Mouse (Mus musculus): ENCODE results near the gene Hist1h1d. TPM values are rescaled to one million over a fixed set of nuclear protein-coding genes. Genes with fewer than 3 reads are reported as not detected.
"Not testable (repeated sequence)": the region's sequence is repeated elsewhere in the genome, so short reads cannot be mapped to it uniquely, and the experiment has no call there.

The Hist1h1d gene
- polyA plus RNA-seq, 1 experiment from 2014 or later = 0.70 TPM

GRCm38 (mm10) chr13:23591886-23592285 lies 38.8 kb downstream of the Hist1h1d start:
- not testable (repeated sequence) for H3K9me3 ChIP-seq (ENCODE audit: control insufficient read depth, low read length); H3K36me3 ChIP-seq (ENCODE audit: control insufficient read depth, insufficient read depth, low read length); H3K27me3 ChIP-seq (ENCODE audit: control insufficient read depth, insufficient read depth, low read length); H3K9ac ChIP-seq (ENCODE audit: low read depth, low read length); H3K4me1 ChIP-seq (ENCODE audit: control insufficient read depth, insufficient read depth, low read length); H3K4me2 ChIP-seq (replicated peaks; ENCODE audit: low read depth, low read length); H3K27ac ChIP-seq (ENCODE audit: low read depth, low read length); H3K4me3 ChIP-seq (ENCODE audit: low read length); ATAC-seq (ENCODE audit: low FRiP score, low TSS enrichment)
- WGBS = 85% methylated on average over 7 of the region's 7 CpGs

GRCm38 (mm10) chr13:23592614-23593013 lies 39.6 kb downstream of the Hist1h1d start:
- H3K27ac ChIP-seq (ENCODE audit: low read depth, low read length) = peak overlapping the region; percentile 80
- no peak overlapping the region for H3K9ac ChIP-seq (ENCODE audit: low read depth, low read length)
- H3K4me3 ChIP-seq (ENCODE audit: low read length) = no peak overlapping the region
- no peak for ATAC-seq (ENCODE audit: low FRiP score, low TSS enrichment)
- H3K4me1 ChIP-seq (ENCODE audit: control insufficient read depth, insufficient read depth, low read length) = no peaks in the 10 kb centered on the region
- H3K9me3 ChIP-seq (ENCODE audit: control insufficient read depth, low read length) = no peaks in the 10 kb centered on the region
- no peak overlapping the region for H3K4me2 ChIP-seq (replicated peaks; ENCODE audit: low read depth, low read length)
- no peaks in the 10 kb centered on the region for H3K27me3 ChIP-seq (ENCODE audit: control insufficient read depth, insufficient read depth, low read length)
- no peaks in the 10 kb centered on the region for H3K36me3 ChIP-seq (ENCODE audit: control insufficient read depth, insufficient read depth, low read length)
- 72% methylated on average over 7 of the region's 7 CpGs for WGBS

- H3K36me3 ChIP-seq (ENCODE audit: control insufficient read depth, insufficient read depth, low read length) = no peaks in the 10 kb centered on the region
- ATAC-seq (ENCODE audit: low FRiP score, low TSS enrichment) = peak; percentile 60; the same call in 1 of the 2 replicates
- 0 out of 2 replicates have a peak overlapping the region, but pooled peaks have one; percentile 7 for H3K9ac ChIP-seq (ENCODE audit: low read depth, low read length)
- no peak overlapping the region for H3K4me3 ChIP-seq (ENCODE audit: low read length)
- WGBS = 72% methylated on average over 5 of the region's 5 CpGs
- H3K27ac ChIP-seq (ENCODE audit: low read depth, low read length) = peak overlapping the region; percentile 80
- no peak overlapping the region for H3K4me2 ChIP-seq (replicated peaks; ENCODE audit: low read depth, low read length)
- H3K27me3 ChIP-seq (ENCODE audit: control insufficient read depth, insufficient read depth, low read length) = no peaks in the 10 kb centered on the region
- H3K9me3 ChIP-seq (ENCODE audit: control insufficient read depth, low read length) = no peaks in the 10 kb centered on the region
- no peaks in the 10 kb centered on the region for H3K4me1 ChIP-seq (ENCODE audit: control insufficient read depth, insufficient read depth, low read length)
These were observed 40.1 kb downstream of the Hist1h1d start for GRCm38 (mm10) chr13:23593051-23593770.

- Histone ChIP-seq H3K4me3 (ENCODE audit: low read length) (no peak overlapping the region), H3K9me3 (ENCODE audit: control insufficient read depth, low read length) (no peaks in the 10 kb centered on the region), H3K9ac (ENCODE audit: low read depth, low read length) (no peak overlapping the region), H3K4me2 (replicated peaks; ENCODE audit: low read depth, low read length) (no peak overlapping the region), H3K27ac (ENCODE audit: low read depth, low read length) (no peak overlapping the region), H3K27me3 (ENCODE audit: control insufficient read depth, insufficient read depth, low read length) (no peaks in the 10 kb centered on the region), H3K4me1 (ENCODE audit: control insufficient read depth, insufficient read depth, low read length) (no peaks in the 10 kb centered on the region), H3K36me3 (ENCODE audit: control insufficient read depth, insufficient read depth, low read length) (no peaks in the 10 kb centered on the region)
- no peak for ATAC-seq (ENCODE audit: low FRiP score, low TSS enrichment)
- 81% methylated on average over 2 of the region's 2 CpGs for WGBS
These were observed 42.1 kb downstream of the Hist1h1d start for GRCm38 (mm10) chr13:23595185-23595584.

GRCm38 (mm10) chr13:23595622-23596372 lies 42.7 kb downstream of the Hist1h1d start:
- Histone ChIP-seq H3K9ac (ENCODE audit: low read depth, low read length) (no peak overlapping the region), H3K27me3 (ENCODE audit: control insufficient read depth, insufficient read depth, low read length) (no peaks in the 10 kb centered on the region), H3K4me1 (ENCODE audit: control insufficient read depth, insufficient read depth, low read length) (no peaks in the 10 kb centered on the region), H3K4me2 (replicated peaks; ENCODE audit: low read depth, low read length) (no peak overlapping the region), H3K4me3 (ENCODE audit: low read length) (no peak overlapping the region), H3K9me3 (ENCODE audit: control insufficient read depth, low read length) (no peaks in the 10 kb centered on the region), H3K36me3 (ENCODE audit: control insufficient read depth, insufficient read depth, low read length) (no peaks in the 10 kb centered on the region), H3K27ac (ENCODE audit: low read depth, low read length) (no peak overlapping the region)
- no peak for ATAC-seq (ENCODE audit: low FRiP score, low TSS enrichment)
- WGBS = 88% methylated on average over 7 of the region's 7 CpGs

GRCm38 (mm10) chr13:23597957-23598356 lies 44.9 kb downstream of the Hist1h1d start:
- no peak overlapping the region for H3K4me2 ChIP-seq (replicated peaks; ENCODE audit: low read depth, low read length)
- no peaks in the 10 kb centered on the region for H3K9me3 ChIP-seq (ENCODE audit: control insufficient read depth, low read length)
- ATAC-seq (ENCODE audit: low FRiP score, low TSS enrichment) = peak; percentile 77; the same call in 1 of the 2 replicates
- H3K27ac ChIP-seq (ENCODE audit: low read depth, low read length) = no peak overlapping the region
- no peaks in the 10 kb centered on the region for H3K27me3 ChIP-seq (ENCODE audit: control insufficient read depth, insufficient read depth, low read length)
- no peak overlapping the region for H3K4me3 ChIP-seq (ENCODE audit: low read length)
- H3K4me1 ChIP-seq (ENCODE audit: control insufficient read depth, insufficient read depth, low read length) = no peaks in the 10 kb centered on the region
- WGBS = 8% methylated on average over 9 of the region's 9 CpGs
- no peaks in the 10 kb centered on the region for H3K36me3 ChIP-seq (ENCODE audit: control insufficient read depth, insufficient read depth, low read length)
- no peak overlapping the region for H3K9ac ChIP-seq (ENCODE audit: low read depth, low read length)

GRCm38 (mm10) chr13:23603182-23603699 lies 50.2 kb downstream of the Hist1h1d start:
- no peak for ATAC-seq (ENCODE audit: low FRiP score, low TSS enrichment)
- 78% methylated on average over 7 of the region's 7 CpGs for WGBS

GRCm38 (mm10) chr13:23604452-23604851 lies 51.4 kb downstream of the Hist1h1d start:
- no peak overlapping the region for H3K4me2 ChIP-seq (replicated peaks; ENCODE audit: low read depth, low read length)
- H3K4me3 ChIP-seq (ENCODE audit: low read length) = no peak overlapping the region
- 31% methylated on average over 3 of the region's 3 CpGs for WGBS

More at GRCm38 (mm10) chr13:23603182-23603699, 50.2 kb downstream of the Hist1h1d start:
- no peak overlapping the region for H3K4me2 ChIP-seq (replicated peaks; ENCODE audit: low read depth, low read length)
- H3K27ac ChIP-seq (ENCODE audit: low read depth, low read length) = no peak overlapping the region
- no peak overlapping the region for H3K4me3 ChIP-seq (ENCODE audit: low read length)
- H3K27me3 ChIP-seq (ENCODE audit: control insufficient read depth, insufficient read depth, low read length) = no peaks in the 10 kb centered on the region
- H3K9me3 ChIP-seq (ENCODE audit: control insufficient read depth, low read length) = no peaks in the 10 kb centered on the region
- no peak overlapping the region for H3K9ac ChIP-seq (ENCODE audit: low read depth, low read length)
- no peaks in the 10 kb centered on the region for H3K4me1 ChIP-seq (ENCODE audit: control insufficient read depth, insufficient read depth, low read length)
- no peaks in the 10 kb centered on the region for H3K36me3 ChIP-seq (ENCODE audit: control insufficient read depth, insufficient read depth, low read length)

GRCm38 (mm10) chr13:23605052-23605451 lies 52.0 kb downstream of the Hist1h1d start:
- Histone ChIP-seq H3K4me1 (ENCODE audit: control insufficient read depth, insufficient read depth, low read length) (no peaks in the 10 kb centered on the region), H3K4me3 (ENCODE audit: low read length) (no peak overlapping the region), H3K27me3 (ENCODE audit: control insufficient read depth, insufficient read depth, low read length) (no peaks in the 10 kb centered on the region), H3K9me3 (ENCODE audit: control insufficient read depth, low read length) (no peaks in the 10 kb centered on the region), H3K4me2 (replicated peaks; ENCODE audit: low read depth, low read length) (no peak overlapping the region), H3K36me3 (ENCODE audit: control insufficient read depth, insufficient read depth, low read length) (no peaks in the 10 kb centered on the region), H3K9ac (ENCODE audit: low read depth, low read length) (no peak overlapping the region), H3K27ac (ENCODE audit: low read depth, low read length) (no peak overlapping the region)
- 0 out of 2 replicates have a peak, but pooled peaks have one; percentile 64 for ATAC-seq (ENCODE audit: low FRiP score, low TSS enrichment)
- WGBS = 90% methylated on average over 3 of the region's 3 CpGs

More at GRCm38 (mm10) chr13:23604452-23604851, 51.4 kb downstream of the Hist1h1d start:
- H3K4me1 ChIP-seq (ENCODE audit: control insufficient read depth, insufficient read depth, low read length) = no peaks in the 10 kb centered on the region
- H3K9me3 ChIP-seq (ENCODE audit: control insufficient read depth, low read length) = no peaks in the 10 kb centered on the region
- no peaks in the 10 kb centered on the region for H3K36me3 ChIP-seq (ENCODE audit: control insufficient read depth, insufficient read depth, low read length)
- no peak overlapping the region for H3K9ac ChIP-seq (ENCODE audit: low read depth, low read length)
- peak; percentile 83; the same call in 1 of the 2 replicates for ATAC-seq (ENCODE audit: low FRiP score, low TSS enrichment)
- H3K27me3 ChIP-seq (ENCODE audit: control insufficient read depth, insufficient read depth, low read length) = no peaks in the 10 kb centered on the region
- H3K27ac ChIP-seq (ENCODE audit: low read depth, low read length) = no peak overlapping the region
